Mouse (Mus musculus) liver, embryonic 14.5 days (tissue): ENCODE measurements around the gene Nrxn2.

ENCODE experiments used
- CTCF ChIP-seq: IDR thresholded peaks from 2 replicates; pipeline ENCODE4 v1.5.1; 2016; ENCODE audit warnings: antibody characterized with exemption, low read depth, control low read depth
- EP300 ChIP-seq: IDR thresholded peaks from 2 replicates; pipeline ENCODE4 v1.6.1; 2016; ENCODE audit warnings: antibody characterized with exemption, low read depth

DNA sequence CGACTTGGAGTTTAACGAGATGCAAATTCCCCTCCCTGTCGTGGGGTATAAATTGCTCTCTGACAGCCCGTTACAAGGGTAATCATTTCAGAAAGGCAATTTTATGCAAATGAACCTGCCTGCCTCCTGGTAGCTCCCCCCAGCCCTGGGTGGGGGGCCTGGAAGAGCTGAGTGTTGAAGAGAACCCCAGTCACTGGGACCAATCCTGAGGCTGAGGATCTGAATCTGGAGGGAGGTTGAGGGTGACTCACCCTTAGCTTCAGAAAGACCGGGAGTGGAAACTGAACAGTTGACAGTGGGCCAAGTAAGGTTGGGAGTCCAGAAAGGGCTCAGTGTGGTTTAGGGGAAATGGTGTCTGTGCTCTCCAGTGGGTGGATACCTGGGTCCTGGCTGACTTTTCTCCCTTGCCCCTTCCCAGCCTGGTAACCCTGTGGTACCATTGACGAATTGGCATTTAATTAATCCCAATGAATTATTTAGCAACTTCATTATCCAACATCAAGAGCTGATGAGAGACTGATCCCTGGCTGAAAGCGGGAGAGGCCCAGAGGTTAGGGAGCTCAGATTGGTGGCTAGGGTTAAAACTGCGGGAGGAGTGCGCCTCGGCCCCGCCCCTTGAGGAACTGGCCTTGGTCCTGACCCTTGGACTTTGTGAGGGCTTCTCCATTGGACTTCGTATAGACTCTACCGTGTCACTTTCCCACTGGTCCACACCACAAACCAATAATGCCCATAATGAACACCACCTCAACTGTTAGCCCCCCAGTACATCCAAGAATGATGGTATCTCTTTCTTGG lies 8.4 kb downstream of the Nrxn2 start:
- TF ChIP-seq CTCF (no peak), EP300 (no peak)
